Mouse (Mus musculus) neural tube, embryonic 14.5 days (tissue): ENCODE measurements around the gene Capn8. TPM values are rescaled to one million over a fixed set of nuclear protein-coding genes. Genes with fewer than 3 reads are reported as not detected.

Experiments used
- ATAC-seq: fragments of 200-750 bp; cut with Nextera tagmentation; 2 replicates; pipeline ENCODE4 v1.8.0; 2017; ENCODE audit warnings: low read depth, mild to moderate bottlenecking, moderate TSS enrichment, moderate library complexity
- H3K27ac ChIP-seq: fragments of 300-500 bp; sonication (generic); 2 replicates; pipeline ENCODE4 v1.5.1; 2014; ENCODE audit warnings: low read depth, mild to moderate bottlenecking, control low read depth, low read length, moderate library complexity, mixed read lengths
- H3K27me3 ChIP-seq: fragments of 300-500 bp; sonication (generic); 2 replicates; pipeline ENCODE4 v1.6.1; 2014; ENCODE audit warnings: low read length; ENCODE audit not compliant: control insufficient read depth, insufficient read depth
- H3K36me3 ChIP-seq: fragments of 300-500 bp; sonication (generic); 2 replicates; pipeline ENCODE4 v1.6.1; 2014; ENCODE audit warnings: low read length, mixed read lengths; ENCODE audit not compliant: control insufficient read depth, insufficient read depth
- H3K4me1 ChIP-seq: fragments of 300-500 bp; sonication (generic); 2 replicates; pipeline ENCODE4 v1.6.1; 2014; ENCODE audit warnings: low read length; ENCODE audit not compliant: control insufficient read depth, insufficient read depth
- H3K4me2 ChIP-seq: fragments of 300-500 bp; sonication (generic); 2 replicates; pipeline ENCODE4 v1.6.1; 2014; ENCODE audit warnings: mild to moderate bottlenecking, low read depth, low read length, control low read depth
- H3K4me3 ChIP-seq: fragments of 300-500 bp; sonication (generic); 2 replicates; pipeline ENCODE4 v1.5.1; 2014; ENCODE audit warnings: low read depth, low read length, control low read depth, mixed read lengths
- H3K9ac ChIP-seq: fragments of 300-500 bp; sonication (generic); replicated peaks from 2 replicates; pipeline ENCODE4 v1.6.1; 2014; ENCODE audit warnings: low read depth, mild to moderate bottlenecking, control low read depth, low read length, mixed read lengths
- H3K9me3 ChIP-seq: fragments of 300-500 bp; sonication (generic); 2 replicates; pipeline ENCODE4 v1.6.1; 2016; ENCODE audit warnings: low read length; ENCODE audit not compliant: control insufficient read depth
- WGBS: fragments of 180-500 bp; shearing (Covaris S2); extraction: QIAGEN DNeasy Blood & Tissue Kit; methylation state at CpG from one replicate; pipeline ENCODE4 v1.1.7; 2014; 5-methylcytosine and 5-hydroxymethylcytosine counted together
- polyA plus RNA-seq: library from polyadenylated mRNA; unstranded; fragments of >200 nt; fragmentation: Nextera tagmentation; extraction: Ambion mirVana; gene quantifications from 2 replicates; pipeline ENCODE4 v1.2.1, GENCODE M21; 2014

Gene Capn8
- polyA plus RNA-seq, 1 experiment from 2014 or later, result not detected

DNA sequence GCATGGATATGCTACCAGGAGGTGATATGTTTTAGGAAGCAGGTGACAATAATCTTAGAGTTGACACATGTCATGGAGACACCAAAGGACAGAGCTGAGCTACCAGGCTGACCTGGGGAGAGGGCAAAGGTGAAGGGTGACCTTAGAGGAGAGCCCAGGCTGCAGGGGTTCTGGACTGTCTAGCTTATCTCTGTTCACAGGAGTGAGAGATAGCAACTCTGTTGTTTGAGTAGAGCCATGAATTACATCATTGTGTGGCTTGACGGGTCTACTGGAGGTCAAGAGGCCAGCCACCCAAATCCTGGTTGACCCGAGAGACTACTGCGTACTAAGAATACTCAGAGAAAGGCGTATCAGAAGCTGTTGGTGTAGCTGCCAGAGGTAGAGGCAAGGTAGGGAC lies 22.9 kb downstream of the Capn8 start:
- no peaks in the 10 kb centered on the region for H3K9me3 ChIP-seq
- H3K4me1 ChIP-seq, result no peaks in the 10 kb centered on the region
- H3K27me3 ChIP-seq, result no peaks in the 10 kb centered on the region
- 58% methylated on average over 4 of the region's 4 CpGs for WGBS
- no peaks in the 10 kb centered on the region for H3K36me3 ChIP-seq
- H3K9ac ChIP-seq, result no peak overlapping the region
- H3K4me3 ChIP-seq, result no peak overlapping the region
- H3K4me2 ChIP-seq, result no peak overlapping the region
- no peak for ATAC-seq
- no peak overlapping the region for H3K27ac ChIP-seq

DNA sequence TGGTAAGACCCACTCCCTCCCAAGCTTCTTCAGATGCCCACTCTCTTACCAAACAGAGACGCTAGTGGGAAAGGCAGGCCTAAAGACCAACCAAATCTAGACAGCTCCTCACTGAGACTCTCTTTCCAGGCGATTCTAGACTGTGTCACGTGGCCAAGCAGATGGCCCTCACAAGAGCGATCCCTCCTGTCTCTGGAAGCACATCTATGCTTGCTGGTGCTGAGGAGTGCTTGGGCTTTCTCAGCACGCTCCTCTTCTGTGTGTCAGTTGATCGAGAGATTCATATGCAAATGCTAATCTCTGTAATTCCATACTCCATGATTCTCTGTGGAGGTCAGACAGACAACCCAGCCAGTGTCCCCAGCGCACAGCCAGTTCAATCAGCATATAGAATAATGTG lies 26.7 kb downstream of the Capn8 start:
- 75% methylated on average over 7 of the region's 7 CpGs for WGBS
- H3K9me3 ChIP-seq, result no peaks in the 10 kb centered on the region
- no peak overlapping the region for H3K4me3 ChIP-seq
- no peak overlapping the region for H3K4me2 ChIP-seq
- ATAC-seq, result no peak
- H3K36me3 ChIP-seq, result no peaks in the 10 kb centered on the region
- H3K9ac ChIP-seq, result no peak overlapping the region
- H3K4me1 ChIP-seq, result no peaks in the 10 kb centered on the region
- no peak overlapping the region for H3K27ac ChIP-seq
- no peaks in the 10 kb centered on the region for H3K27me3 ChIP-seq

DNA sequence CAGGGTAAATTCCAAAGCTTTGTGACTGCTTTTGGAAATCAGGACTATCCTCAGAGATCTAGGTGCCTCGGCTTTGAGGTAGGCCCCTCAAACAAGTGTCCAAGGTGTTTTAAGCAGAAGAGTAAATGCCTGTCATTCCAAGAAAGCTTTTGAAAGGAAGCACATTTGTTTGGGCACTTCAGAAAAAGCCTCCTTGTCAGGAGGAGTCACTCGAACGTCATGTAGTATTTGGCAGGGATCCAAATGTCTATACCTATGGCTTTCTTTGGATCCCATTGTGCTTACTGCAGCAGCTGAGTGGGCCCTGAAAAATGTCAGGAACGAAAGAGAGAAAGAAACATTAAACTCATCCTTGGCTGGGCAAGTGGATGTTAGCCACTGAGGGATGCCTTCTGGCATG lies 27.6 kb downstream of the Capn8 start:
- Histone ChIP-seq H3K9ac (no peak overlapping the region), H3K4me2 (no peak overlapping the region), H3K9me3 (no peaks in the 10 kb centered on the region), H3K27me3 (no peaks in the 10 kb centered on the region), H3K4me3 (no peak overlapping the region), H3K27ac (no peak overlapping the region), H3K4me1 (no peaks in the 10 kb centered on the region), H3K36me3 (no peaks in the 10 kb centered on the region)
- ATAC-seq, result no peak
- 62% methylated on average over 4 of the region's 4 CpGs for WGBS

DNA sequence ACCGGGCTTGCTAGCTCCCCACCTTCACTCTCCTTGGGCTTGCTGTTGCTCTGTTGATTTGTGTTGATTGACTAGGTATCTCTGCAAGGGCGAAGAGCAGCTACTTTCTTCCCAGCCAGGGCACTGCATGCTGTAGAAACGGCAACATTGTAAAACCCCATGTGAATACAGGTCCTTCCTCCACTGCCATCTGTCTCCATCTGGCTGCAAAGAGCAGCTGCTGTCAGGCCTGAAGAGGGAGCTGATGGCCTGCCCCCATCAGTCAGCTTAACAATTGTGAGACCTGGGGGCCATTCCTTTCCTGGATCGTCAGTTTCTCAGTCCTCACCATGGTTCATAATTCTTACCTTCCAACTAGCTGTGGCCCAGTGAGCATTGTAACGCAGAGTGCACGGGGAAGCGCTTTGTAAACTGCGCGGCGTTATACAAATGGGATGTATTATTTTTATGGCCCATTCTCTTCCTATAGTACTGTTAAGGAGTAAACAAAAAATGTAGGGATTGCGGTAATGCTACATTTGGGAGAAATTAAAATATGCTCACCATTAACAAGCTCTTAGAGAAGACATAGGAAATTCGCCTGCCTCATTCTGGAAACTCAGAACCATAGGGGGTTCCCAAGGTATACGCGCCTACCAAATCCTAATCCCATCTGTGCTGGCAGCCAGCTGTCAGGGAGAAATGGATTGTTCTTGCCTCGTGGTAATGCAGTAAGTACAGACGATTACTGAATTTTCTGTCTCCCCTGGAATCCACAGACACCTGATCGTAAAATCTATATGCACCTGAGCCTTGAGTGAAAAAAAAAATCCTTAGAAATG lies 40.7 kb downstream of the Capn8 start:
- H3K9ac ChIP-seq, result no peak overlapping the region
- no peaks in the 10 kb centered on the region for H3K27me3 ChIP-seq
- no peaks in the 10 kb centered on the region for H3K36me3 ChIP-seq
- 39% methylated on average over 17 of the region's 17 CpGs for WGBS
- H3K4me2 ChIP-seq, result no peak overlapping the region
- H3K4me1 ChIP-seq, result peaks cover 12% of the 10 kb centered on the region
- H3K27ac ChIP-seq, result peak overlapping the region; percentile 48; the same call in 1 of the 2 replicates
- no peak overlapping the region for H3K4me3 ChIP-seq
- no peaks in the 10 kb centered on the region for H3K9me3 ChIP-seq
- ATAC-seq, result peak; percentile 68

DNA sequence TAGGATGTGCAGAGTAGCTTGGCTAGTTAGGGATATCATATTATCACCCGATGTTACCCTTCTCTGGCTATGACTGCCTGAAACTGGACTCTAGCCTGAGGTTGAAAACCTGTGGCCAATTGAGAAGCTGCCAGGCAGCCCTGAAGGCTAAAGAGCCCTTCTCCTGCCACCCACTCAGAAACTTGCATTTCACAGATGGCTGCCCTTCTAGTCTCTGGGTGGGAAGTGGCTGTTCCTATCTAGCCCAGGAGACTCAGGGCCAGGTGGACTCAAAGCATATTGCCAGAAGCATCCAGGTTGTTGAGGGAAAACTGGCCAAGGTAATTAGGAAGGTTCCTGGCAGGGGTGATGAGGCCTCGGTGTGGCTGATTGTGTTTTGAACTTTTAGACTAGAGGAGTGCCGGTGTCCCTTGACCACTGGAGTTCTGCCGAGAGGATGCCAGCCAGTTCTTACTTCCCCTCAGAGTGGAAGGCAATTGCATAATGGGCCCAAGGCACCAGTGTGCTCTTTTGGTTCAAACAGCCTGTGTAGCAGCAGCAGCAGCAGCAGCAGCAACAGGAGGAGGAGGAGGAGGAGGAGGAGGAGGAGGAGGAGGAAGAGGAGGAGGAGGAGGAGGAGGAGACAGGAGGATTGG lies 45.0 kb downstream of the Capn8 start:
- no peak overlapping the region for H3K9ac ChIP-seq
- no peak for ATAC-seq
- no peaks in the 10 kb centered on the region for H3K36me3 ChIP-seq
- H3K27ac ChIP-seq, result no peak overlapping the region
- H3K27me3 ChIP-seq, result no peaks in the 10 kb centered on the region
- WGBS, result 64% methylated on average over 4 of the region's 4 CpGs
- H3K4me2 ChIP-seq, result no peak overlapping the region
- H3K4me1 ChIP-seq, result peaks cover 10% of the 10 kb centered on the region
- no peaks in the 10 kb centered on the region for H3K9me3 ChIP-seq
- H3K4me3 ChIP-seq, result no peak overlapping the region

DNA sequence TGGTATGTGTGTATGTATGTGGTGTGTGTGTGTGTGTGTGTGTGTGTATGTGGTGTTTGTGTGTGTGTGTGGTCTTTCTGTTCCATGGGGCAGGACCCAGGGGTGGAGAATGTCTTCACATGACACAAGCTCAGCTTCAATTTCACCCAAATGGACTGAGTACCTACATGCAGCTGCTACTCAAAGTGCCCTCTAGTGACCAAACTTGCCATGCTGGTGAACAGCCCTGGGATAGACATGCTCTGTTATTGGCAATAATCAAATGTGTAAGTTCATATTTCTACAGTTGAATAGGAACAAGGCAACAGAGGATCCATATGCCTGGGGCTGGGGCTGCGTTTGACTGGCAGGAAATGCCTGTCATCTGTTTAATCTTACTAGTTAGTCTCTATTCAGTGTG lies 50.7 kb downstream of the Capn8 start:
- ATAC-seq, result no peak
- Histone ChIP-seq H3K4me3 (no peak overlapping the region), H3K9ac (no peak overlapping the region), H3K9me3 (no peaks in the 10 kb centered on the region), H3K36me3 (no peaks in the 10 kb centered on the region), H3K4me1 (peaks cover 15% of the 10 kb centered on the region; the same call in 1 of the 2 replicates), H3K27ac (no peak overlapping the region), H3K27me3 (no peaks in the 10 kb centered on the region), H3K4me2 (no peak overlapping the region)
- WGBS, result 41% methylated on average over 1 of the region's 1 CpGs

DNA sequence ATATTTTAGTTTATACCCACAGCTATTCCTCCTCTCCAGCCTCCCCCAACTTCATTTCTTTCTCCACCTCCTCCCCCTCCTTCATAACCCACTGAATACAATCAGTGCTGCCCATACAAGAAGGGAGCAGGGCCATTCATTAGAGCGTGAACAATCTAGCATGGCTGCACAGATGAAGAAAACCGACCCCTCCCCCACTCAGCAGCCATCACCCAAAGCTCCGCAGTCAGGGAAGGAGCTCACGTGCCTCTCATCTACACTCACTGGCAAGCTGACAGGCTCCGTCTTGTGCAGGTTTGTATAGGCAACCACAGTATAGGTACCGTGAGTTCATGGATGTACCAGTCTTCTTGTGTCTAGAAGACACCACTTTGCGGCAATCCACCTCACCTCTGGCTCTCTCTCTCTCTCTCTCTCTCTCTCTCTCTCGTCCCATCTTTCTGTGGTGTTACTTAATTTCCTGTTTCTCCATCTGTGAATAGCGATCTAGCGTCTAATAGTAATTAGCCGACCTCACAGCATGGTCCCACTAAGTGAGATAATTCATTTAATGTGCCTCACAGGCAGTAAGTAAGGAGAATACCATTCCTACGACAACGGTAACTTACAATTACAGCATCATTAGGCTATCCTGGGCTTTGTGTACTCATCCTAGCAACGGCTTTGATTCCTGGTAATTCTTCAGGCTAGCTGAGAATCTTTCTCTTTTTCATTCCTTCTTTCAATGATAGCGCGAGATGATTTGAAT lies 53.6 kb downstream of the Capn8 start:
- 32% methylated on average over 16 of the region's 16 CpGs for WGBS
- Histone ChIP-seq H3K27me3 (no peaks in the 10 kb centered on the region), H3K4me3 (no peak overlapping the region), H3K36me3 (no peaks in the 10 kb centered on the region), H3K4me2 (no peak overlapping the region), H3K27ac (peak overlapping the region; percentile 34; the same call in 1 of the 2 replicates), H3K9ac (no peak overlapping the region), H3K4me1 (peaks cover 15% of the 10 kb centered on the region; the same call in 1 of the 2 replicates), H3K9me3 (no peaks in the 10 kb centered on the region)
- peak; percentile 81 for ATAC-seq

DNA sequence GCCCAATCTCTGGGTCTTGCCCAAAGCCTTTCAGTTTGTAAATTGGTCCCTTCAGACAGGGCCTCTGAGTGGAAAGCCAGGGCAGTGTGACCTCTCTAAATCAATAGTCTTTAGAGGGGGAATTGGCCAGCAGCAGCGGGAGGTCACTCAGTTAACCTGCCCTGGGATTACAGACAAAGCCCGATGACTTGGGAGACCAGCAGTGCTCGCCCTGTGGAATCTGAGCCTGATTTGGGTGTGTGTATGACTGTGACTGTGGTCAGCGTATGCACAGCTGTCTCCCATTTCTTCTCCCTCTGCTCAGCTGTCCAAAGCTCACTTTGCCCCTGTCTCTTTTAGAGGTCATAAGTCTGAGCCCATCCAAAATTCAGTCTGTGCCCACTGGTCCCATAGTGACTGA lies 55.7 kb downstream of the Capn8 start:
- Histone ChIP-seq H3K9ac (no peak overlapping the region), H3K4me1 (peaks cover 15% of the 10 kb centered on the region; the same call in 1 of the 2 replicates), H3K4me2 (no peak overlapping the region), H3K4me3 (no peak overlapping the region), H3K9me3 (no peaks in the 10 kb centered on the region), H3K27ac (no peak overlapping the region), H3K27me3 (no peaks in the 10 kb centered on the region), H3K36me3 (no peaks in the 10 kb centered on the region)
- ATAC-seq, result no peak
- WGBS, result 31% methylated on average over 4 of the region's 4 CpGs

DNA sequence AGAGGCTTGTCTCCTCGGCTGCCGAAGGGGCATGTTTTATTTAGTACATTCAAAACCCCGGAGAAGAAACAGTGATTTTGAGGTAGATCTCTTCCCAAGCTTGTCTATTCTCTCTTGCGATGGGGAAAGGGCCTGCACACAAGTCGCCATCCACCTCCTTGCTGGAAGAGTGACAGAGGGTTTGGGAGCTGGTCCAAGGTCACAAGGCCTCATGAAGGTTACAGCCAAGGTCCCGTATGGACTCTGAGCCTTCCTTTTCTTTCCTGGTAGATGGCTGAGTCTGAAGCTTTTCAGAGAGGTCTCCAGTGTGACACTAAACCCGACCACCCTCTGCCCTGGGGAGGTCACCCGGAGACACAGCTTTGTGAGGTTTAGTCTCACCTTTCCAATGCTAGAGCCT lies 56.4 kb downstream of the Capn8 start:
- H3K27me3 ChIP-seq, result no peaks in the 10 kb centered on the region
- no peak overlapping the region for H3K27ac ChIP-seq
- H3K36me3 ChIP-seq, result no peaks in the 10 kb centered on the region
- no peak for ATAC-seq
- WGBS, result 80% methylated on average over 8 of the region's 8 CpGs
- no peak overlapping the region for H3K9ac ChIP-seq
- H3K4me3 ChIP-seq, result no peak overlapping the region
- no peaks in the 10 kb centered on the region for H3K9me3 ChIP-seq
- no peak overlapping the region for H3K4me2 ChIP-seq
- peaks cover 15% of the 10 kb centered on the region; the same call in 1 of the 2 replicates for H3K4me1 ChIP-seq
